Mouse (Mus musculus): ENCODE data around the gene Phf11c.
"Not testable (repeated sequence)": the region's sequence is repeated elsewhere in the genome, so short reads cannot be mapped to it uniquely, and the experiment has no call there.

The Phf11c gene

DNA sequence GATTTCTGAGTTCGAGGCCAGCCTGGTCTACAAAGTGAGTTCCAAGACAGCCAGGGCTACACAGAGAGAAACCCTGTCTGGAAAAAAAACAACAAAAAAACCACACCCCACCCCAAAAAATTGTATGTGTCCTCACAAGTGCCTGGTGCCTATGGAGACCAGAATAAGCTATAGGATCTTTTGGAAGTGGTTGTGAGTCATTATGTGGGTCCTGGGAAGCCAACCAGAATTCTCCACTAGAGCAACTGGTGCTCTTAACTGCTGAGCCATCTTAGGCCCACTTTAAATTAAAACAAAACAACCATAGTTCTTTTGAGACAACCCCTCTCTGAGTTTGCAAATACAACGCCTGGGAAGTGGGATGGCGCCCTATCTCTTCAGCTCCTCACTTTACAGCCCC lies at the start of gene Phf11c:
Phf11c (minus strand) TSS at position 101 of the 400 bp plus-strand sequence.
- no peak for DNase-seq

DNA sequence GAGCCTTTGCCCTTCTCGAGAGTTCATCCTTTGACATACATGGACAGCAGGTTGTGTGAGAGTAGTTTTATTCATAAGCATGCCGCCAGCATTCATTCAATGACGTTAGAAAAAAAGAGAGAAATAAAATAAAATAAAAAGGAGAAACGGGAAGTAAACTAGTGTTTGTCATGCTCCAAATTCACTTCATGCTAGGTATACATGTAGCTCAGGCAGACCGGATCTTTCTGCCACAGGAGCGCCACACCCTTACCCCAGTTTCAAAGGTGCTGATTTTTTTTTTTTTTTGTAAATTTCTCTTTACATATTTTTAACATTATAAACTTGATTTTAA lies 46.3 kb upstream of the Phf11c start:
- DNase-seq: no peak

DNA sequence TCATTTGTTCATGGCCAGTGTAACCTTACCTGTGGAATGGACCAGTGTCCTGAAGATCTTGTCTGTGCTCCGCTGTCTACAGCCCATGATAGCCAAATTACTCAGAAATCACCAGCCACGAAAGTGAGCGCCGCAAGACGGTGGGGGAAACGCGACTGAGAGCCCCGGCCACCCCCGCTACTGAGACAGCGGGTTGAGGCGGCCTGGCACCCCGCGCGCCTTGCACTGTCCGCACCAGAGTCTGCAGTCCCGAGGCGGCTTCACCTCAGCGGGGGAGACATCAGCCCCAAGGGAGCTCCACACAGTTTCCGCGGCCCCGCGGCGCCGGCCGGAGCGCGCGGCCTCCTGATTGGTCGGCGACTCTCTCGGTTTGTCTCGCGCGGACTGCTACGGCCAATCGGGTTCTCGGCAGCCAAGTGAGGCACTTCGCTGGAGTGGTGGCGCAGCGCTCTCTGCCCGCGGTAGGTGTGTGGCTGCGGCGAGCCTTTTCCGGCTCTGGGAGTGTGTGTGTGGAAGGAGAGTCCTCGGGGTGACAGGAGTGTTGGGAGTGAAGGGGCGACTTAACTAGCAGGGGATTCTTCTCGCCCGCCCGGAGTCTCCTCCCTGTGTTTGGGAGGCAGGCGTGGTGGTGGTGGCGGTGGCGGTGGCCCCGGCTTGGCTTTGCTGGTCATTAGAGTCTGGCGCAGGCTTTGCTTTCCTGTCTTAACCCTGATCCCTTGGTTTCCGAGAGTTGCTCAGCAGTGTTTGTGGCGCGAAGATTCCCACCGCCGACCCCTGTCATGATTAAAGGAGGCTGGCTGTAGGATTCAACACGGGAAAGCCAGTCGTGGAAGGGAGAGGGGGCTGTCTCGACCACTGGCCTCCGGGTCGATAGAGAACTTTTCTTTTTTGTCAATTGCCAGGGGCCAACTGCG lies 45.6 kb upstream of the Phf11c start, which contains the start of the genes Setdb2 and Cab39l:
Setdb2 (minus strand) TSS at position 327 of the 914 bp plus-strand sequence.
Cab39l (plus strand) TSS at position 415 of the 914 bp plus-strand sequence.
- DNase-seq: peak; percentile 95

DNA sequence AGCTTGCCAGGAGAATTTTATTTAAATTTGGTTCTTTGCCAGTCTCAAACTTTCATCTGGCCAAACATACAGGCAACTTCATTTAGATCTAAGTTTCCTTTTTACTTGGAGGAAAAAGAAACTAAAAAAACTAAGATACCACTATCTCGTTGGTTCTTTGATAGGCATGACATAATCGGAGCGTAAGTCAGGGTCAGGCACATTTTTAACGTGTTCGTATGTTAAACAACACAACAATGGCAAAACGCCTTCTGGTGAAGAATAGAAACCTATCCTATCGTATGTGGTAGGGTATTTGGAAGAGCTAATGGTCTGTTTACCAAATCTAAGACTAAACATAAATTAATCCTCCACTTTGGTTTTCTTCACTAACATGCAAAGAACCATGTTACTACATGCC lies 44.9 kb upstream of the Phf11c start:
- no peak for DNase-seq

DNA sequence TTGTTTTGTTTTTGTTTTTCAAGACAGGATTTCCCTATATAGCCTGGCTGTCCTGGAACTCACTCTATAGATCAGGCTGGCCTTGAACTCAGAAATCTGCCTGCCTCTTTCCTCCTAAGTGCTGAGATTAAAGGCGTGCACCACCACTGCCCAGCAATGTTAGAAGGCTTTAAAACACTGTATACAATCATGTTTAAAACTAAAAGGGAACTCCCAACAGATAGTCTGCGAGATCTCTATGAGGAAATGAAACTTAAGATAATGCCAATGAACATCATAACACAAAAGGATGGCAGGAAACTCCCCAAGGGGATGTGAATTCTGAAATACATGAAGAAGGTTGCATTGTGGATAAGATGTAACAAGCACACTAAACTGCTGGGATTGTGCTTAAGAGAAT lies 43.3 kb upstream of the Phf11c start:
- no peak for DNase-seq

- DNase-seq: no peak
Measured at GRCm38 (mm10) chr14:59437398-59437797, 42.2 kb upstream of the Phf11c start.

- DNase-seq: no peak
Measured at GRCm38 (mm10) chr14:59435206-59435605, 40.0 kb upstream of the Phf11c start.

GRCm38 (mm10) chr14:59433902-59434301 lies 38.7 kb upstream of the Phf11c start:
- no peak for DNase-seq

- no peak for DNase-seq
Measured at GRCm38 (mm10) chr14:59430556-59430955, 35.4 kb upstream of the Phf11c start.

DNA sequence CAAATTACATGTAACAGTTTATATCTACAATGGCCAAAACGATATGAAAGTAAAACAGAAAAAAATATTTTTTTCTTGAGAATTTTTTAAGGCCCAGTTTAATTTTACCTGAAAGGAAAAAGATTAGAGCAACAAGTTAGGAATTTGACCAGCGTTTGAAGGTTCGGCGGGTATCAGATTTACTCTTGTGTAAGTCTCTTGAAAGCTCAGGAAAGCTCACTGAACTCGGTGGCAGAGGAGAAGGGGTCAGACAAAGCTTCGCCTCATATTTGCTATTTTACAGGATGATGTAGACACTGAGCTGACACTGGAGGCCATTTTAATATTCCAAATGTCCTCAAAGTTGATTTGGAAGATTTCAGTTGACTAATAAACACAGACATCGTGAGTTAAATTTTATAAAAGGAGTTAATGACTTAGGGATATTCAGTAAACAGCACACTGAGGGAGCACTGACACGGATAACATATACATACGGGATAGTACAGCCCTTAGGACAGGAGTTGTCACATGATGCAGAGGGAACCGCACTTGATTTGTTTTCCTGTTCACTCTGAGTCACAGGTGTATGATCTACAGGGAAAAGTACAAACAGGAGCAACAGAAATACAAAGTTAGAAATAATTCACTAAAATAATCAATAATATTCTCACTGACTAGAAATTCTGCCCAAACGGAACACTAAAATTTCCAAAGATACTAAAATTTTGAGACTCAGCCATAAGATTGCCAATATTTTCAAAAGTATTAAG lies 27.9 kb upstream of the Phf11c start:
- DNase-seq: no peak

DNA sequence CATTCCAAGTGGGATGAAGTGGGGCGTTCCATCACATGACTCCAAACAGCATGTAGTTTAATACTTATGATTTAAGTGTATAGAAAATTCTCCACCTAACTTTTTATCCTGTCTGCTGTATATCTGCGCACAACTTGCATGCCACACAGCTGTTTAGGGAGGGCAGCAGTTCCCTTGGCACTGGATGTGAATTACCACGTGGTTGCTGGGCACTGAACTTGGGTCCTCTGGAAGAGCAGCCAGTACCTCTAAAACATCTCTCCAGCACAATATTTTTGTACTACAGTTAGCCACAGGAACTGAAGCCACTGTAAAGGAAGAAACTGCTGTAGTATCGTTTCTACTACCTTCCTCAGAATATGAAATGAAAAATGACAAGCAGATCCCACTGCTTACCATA lies 23.0 kb upstream of the Phf11c start:
- no peak for DNase-seq

DNA sequence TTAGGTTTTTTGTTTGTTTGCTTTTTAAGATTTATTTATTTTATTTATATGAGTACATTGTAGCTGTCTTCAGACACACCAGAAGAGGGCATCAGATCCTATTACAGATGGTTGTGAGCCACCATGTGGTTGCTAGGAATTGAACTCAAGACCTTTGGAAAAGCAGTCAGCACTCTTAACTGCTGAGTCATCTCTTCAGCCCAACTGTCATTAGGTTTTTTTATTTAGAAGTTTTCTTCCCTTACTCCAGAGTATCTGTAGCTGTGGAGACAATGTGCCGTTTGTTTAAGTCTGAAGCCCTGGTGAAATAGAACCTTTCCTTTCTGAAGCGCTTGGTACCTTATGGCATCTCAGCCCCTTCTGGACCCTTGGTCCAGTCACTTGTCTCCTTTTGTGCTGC lies 19.8 kb upstream of the Phf11c start:
- not testable (repeated sequence) for DNase-seq

DNA sequence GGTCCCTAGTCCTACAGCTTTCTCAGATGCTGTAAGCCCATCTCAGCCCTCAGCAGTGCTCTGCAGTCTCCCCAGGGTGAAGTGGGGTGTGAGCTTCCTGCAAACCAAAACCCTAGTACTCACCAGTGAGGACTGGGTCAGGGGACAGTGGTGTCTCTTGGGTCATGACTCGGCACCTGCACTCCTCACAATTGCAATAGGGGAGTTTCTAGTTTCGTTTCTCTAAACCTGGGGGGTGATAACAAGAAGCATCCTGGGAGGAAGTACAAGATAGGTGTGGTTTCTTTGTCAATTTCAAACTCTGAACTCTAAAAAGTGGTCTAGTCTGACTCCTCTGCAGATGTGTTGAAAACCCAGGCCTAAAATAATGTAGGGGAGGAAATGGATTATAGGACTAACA lies 1.8 kb upstream of the Phf11c start:
- no peak for DNase-seq

- DNase-seq: peak; percentile 32
Measured at GRCm38 (mm10) chr14:59390181-59390580, 5.0 kb downstream of the Phf11c start.

DNA sequence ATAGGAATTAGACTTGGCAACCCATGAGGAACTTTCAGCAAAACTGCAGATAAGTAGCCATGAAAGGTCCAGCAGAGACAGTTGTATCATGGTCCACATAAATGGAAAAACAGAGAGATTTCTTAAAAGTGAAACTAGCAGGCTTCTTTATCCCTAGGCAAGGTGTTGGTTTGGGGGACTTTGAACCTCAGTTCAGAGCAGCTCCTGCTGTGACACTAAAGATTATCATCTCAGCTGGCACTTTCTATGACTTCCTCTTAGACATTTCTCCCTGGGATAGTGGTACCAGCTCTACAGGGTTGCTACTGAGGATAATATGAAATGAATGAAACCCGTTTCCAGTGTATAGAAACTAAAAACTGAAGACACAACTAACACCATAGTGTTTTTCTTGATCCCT lies 5.6 kb downstream of the Phf11c start:
- DNase-seq: no peak

DNA sequence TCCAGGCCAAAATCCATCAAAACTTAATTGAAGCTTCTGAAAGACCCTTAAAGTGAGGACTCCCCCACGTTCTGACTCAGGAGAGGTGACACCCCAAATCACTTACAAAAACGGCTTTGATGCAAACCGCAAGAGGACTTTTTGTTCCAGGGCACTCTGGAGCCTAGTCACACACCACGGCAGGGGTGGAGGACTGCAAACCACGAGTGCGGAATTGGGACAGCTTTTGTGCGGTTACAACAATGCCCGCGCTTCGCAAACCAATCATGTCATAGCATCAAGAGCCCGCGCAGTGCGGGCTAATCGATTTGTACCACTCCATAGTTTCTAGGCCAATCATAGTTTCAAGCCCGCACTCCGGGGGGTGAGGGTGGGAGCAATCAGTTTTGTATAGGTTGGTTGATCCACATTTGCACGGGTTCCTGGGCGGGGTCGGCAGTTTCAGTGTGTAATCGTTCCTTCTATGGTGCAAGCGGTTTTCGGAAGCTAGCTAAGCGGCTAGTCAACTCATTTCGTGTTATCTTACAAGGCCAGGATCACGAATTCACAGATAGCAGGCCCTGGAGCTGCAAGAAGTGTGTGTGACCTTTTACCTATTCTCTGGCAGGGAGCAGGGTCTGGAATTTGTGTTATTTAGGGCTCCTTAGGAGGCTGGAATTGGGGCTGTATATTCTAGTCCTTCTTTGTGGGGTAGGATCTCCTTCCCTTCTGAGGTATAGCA lies 24.7 kb downstream of the Phf11c start:
- no peak for DNase-seq

- DNase-seq: no peak
Measured at GRCm38 (mm10) chr14:59366386-59367105, 28.6 kb downstream of the Phf11c start.

- peak; percentile 42 for DNase-seq
Measured at GRCm38 (mm10) chr14:59365244-59365644, 29.9 kb downstream of the Phf11c start, which contains the start of gene Phf11d. TSS of gene Phf11d (minus strand) at chr14:59365470.

- peak; percentile 56 for DNase-seq
Measured at GRCm38 (mm10) chr14:59341189-59341588, 54.0 kb downstream of the Phf11c start, which contains the start of gene Phf11b. TSS of gene Phf11b (minus strand) at chr14:59341351.

DNA sequence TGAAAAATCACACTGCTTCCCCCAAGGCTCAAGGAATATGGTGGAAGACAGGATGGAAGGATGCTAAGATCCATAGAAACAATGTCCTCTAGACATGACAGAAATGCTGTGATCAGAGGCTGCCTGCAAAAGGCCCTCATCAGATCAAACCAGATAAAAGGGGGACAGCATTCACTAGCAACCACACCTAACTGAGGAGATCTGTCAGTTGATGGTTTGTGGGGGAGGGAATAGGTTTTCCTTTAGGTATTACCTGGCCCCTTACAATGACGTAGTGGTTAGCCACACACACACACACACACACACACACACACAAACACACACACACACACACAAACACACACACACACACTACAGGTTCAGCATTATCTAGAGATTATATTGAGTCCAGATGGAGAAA lies 55.6 kb downstream of the Phf11c start:
- DNase-seq: no peak

GRCm38 (mm10) chr14:59336056-59336455 lies 59.1 kb downstream of the Phf11c start:
- not testable (repeated sequence) for DNase-seq
